9 mouse cellular contexts compared by ENCODE assay signal in the genomic region with DNA sequence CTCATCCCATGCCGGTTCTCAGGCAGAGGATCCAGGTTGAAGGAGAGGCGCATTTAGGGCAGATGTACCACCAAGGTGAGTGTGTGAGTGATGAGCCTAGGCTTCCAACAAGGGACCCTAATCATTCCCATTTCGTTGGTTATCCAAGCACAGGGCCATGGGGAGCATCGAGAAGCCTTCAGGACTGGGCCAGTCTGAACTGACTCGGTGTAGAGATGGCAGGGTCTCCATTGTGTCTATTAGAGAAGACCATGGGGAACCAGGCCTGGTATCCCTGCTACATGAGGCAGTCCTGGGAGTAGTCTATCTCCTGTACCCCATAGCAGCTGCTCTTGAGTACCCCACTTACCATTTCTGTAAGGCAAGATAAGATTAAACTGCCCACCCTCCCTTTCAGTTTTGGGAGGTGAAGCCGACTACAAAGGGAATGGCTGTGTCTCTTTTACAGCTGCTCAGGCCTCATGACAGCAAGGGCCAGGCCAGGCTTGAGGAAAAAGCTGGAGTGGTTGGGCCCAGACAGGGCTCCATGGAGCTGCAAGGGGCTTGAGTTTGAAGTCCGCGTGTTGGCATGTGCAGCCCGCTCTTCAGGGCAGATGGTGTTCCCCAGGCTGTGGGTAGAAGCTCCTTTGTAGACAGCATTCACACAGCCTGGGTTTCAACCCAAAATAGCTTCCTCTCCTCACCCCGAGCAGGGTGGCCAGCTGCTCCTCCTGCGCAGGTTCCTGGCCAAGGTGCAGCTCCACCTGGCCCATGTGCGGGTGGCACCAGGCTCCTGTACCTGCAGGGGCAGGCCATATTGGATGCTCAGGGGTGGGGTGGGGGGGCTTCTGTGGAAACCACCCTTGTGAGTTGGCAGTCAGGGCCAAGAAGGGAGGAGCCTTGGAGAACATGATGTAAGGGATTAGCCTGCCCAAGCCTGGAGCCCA. TPM values are rescaled to one million over a fixed set of nuclear protein-coding genes. Genes with fewer than 3 reads are reported as not detected.
DNase-seq lines count a peak whose midpoint lies in the region; ATAC-seq lines count a peak whose summit lies in the region.
"Had no signal": no experiment of that assay in that cellular context is flagged by ENCODE, and none has a peak within 500 bp of the region (broad histone marks: within the 10 kb centered on the region; RNA-seq: fewer than 3 reads in every experiment).

No protein-coding gene starts in this region.

- peaks cover 18% of the 10 kb centered on the region for H3K4me1 ChIP-seq in hindbrain, embryonic 10.5 days (replicated peaks)
- 0 out of 2 replicates have a peak, but pooled peaks cover 6% of the 10 kb centered on the region for H3K4me1 ChIP-seq in hindbrain, embryonic 11.5 days (replicated peaks; ENCODE audit: control insufficient read depth, insufficient read depth, low read length)

- H3K27me3 ChIP-seq in hindbrain, embryonic 10.5 days (ENCODE audit: insufficient read depth, poor library complexity, severe bottlenecking): no peaks in the 10 kb centered on the region
- H3K27me3 ChIP-seq in hindbrain, embryonic 11.5 days (ENCODE audit: control insufficient read depth, insufficient read depth, low read length): no peaks in the 10 kb centered on the region
- H3K27me3 ChIP-seq: megakaryocyte, embryonic 14.5 days had no signal

- H3K9me3 ChIP-seq in hindbrain, embryonic 10.5 days: no peaks in the 10 kb centered on the region
- H3K9me3 ChIP-seq in hindbrain, embryonic 11.5 days (ENCODE audit: control insufficient read depth, low read length): no peaks in the 10 kb centered on the region
- H3K9me3 ChIP-seq: megakaryocyte, embryonic 14.5 days had no signal

- no peak overlapping the region for H3K4me3 ChIP-seq in hindbrain, embryonic 10.5 days
- no peak overlapping the region for H3K4me3 ChIP-seq in hindbrain, embryonic 11.5 days (ENCODE audit: low read depth, low read length)
- H3K4me3 ChIP-seq: megakaryocyte, embryonic 14.5 days had no signal

- no peak for DNase-seq in hindbrain, embryonic 10.5 days (ENCODE audit: low spot score)
- DNase-seq in hindbrain, embryonic 11.5 days (ENCODE audit: low spot score): no peak
- peak; percentile 55 for DNase-seq in T-cell, adult 2 months (ENCODE audit: low spot score)
- peak; percentile 89 to 94 for DNase-seq in cerebellum, postnatal 14 days
- no peak for DNase-seq in adrenal gland, adult 18-20 months (ENCODE audit: low spot score in 2 of 2)
- no peak for DNase-seq in urinary bladder, adult 2 months (ENCODE audit: low spot score)
- no peak for DNase-seq in lung, postnatal 36 days

- no peak overlapping the region for H3K9ac ChIP-seq in hindbrain, embryonic 11.5 days (ENCODE audit: low read depth, low read length)

- H3K36me3 ChIP-seq in hindbrain, embryonic 10.5 days: no peaks in the 10 kb centered on the region
- H3K36me3 ChIP-seq in hindbrain, embryonic 11.5 days (ENCODE audit: control insufficient read depth, insufficient read depth, low read length): no peaks in the 10 kb centered on the region

- ATAC-seq in hindbrain, embryonic 11.5 days (ENCODE audit: low FRiP score): no peak
- peak; percentile 53 for ATAC-seq in megakaryocyte-erythroid progenitor cell, adult 5-6 weeks (replicated peaks; ENCODE audit: low FRiP score, low TSS enrichment, poor library complexity, severe bottlenecking)

- 0 out of 2 replicates have a peak overlapping the region, but pooled peaks have one; percentile 51 for H3K27ac ChIP-seq in hindbrain, embryonic 10.5 days
- H3K27ac ChIP-seq in hindbrain, embryonic 11.5 days (ENCODE audit: low read depth, low read length): no peak overlapping the region

- H3K4me2 ChIP-seq in hindbrain, embryonic 11.5 days (replicated peaks; ENCODE audit: low read depth, low read length): no peak overlapping the region

- 91% methylated on average over 12 of the region's 12 CpGs for WGBS in hindbrain, embryonic 10.5 days
- 91% methylated on average over 12 of the region's 12 CpGs for WGBS in hindbrain, embryonic 11.5 days

RNA-seq across cellular contexts. Expression of gene Klf13, which starts 52.6 kb away (rescaled TPM):
- polyA plus RNA-seq in hindbrain, embryonic 10.5 days (2016; fragmentation: Nextera tagmentation; extraction: Ambion mirVana): 31.7 and 33.4 TPM in 2 replicates
- polyA plus RNA-seq in hindbrain, embryonic 11.5 days (2014; fragmentation: Nextera tagmentation; extraction: Ambion mirVana): 30.4 and 35.4 TPM in 2 replicates
- total RNA-seq in megakaryocyte-erythroid progenitor cell, adult 5-6 weeks (2014; fragmentation: Nextera tagmentation): 36.6 and 56.3 TPM in 2 replicates
- 14.7 and 17.3 TPM in 2 replicates for total RNA-seq in megakaryocyte-erythroid progenitor cell, adult 5-6 weeks (2017)
- 10 to 100 TPM; 52.5 to 58.4 TPM for total RNA-seq in adrenal gland, adult 18-20 months (2021)
- 13.0 and 21.9 TPM in 2 replicates for polyA plus RNA-seq in urinary bladder, adult 2 months (2012; rRNA removed)

Comparison
In these comparisons a context has a peak if more than half of its experiments do, and no peak if none do; other contexts are left out.
1. DNase-seq: peak in T-cell, adult 2 months (single experiment) and cerebellum, postnatal 14 days (2 of 2); none in hindbrain, embryonic 10.5 days (single experiment), hindbrain, embryonic 11.5 days (single experiment), adrenal gland, adult 18-20 months (0 of 2), urinary bladder, adult 2 months (single experiment) and lung, postnatal 36 days (single experiment).